Mouse (Mus musculus) cerebellum, postnatal 25 days (tissue): ENCODE results near the gene Rnf5.

ENCODE experiments used
- DNase-seq, 2 experiments: peaks; one replicate each; pipeline ENCODE4 v3.0.0; 2021; ENCODE audit warnings: mixed read lengths in 2 of 2

The Rnf5 gene

GRCm38 (mm10) chr17:34604511-34605237 is 1.2 kb upstream of the Rnf5 start:
- DNase-seq: no peak

DNA sequence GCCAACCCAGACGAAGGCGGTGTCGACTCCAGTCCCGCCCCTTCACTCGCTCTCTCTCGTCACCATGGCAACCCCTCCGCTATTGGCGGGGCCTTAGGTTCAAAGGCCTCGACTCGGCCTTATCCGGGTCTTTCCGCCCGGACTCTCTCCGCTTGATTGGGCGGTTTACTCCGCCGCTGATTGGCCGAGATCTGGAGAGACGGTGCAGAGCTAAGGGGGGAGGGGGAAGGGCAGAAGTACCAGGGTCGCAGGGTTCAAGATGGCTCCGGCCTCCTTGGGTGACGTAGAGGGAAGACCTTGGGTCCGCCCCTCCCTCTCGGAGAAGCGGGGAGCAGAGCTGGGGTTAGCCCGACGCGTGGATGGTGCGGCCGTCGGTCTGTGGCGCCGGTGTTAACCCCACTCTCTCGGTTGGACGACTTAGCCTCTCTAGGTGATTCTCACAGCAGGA is 595 bp upstream of the Rnf5 start, which contains the start of gene Agpat1:
TSS of gene Agpat1 (plus strand) at position 202 of the 448 bp plus-strand sequence.
- DNase-seq: peak; percentile 96 to 99

DNA sequence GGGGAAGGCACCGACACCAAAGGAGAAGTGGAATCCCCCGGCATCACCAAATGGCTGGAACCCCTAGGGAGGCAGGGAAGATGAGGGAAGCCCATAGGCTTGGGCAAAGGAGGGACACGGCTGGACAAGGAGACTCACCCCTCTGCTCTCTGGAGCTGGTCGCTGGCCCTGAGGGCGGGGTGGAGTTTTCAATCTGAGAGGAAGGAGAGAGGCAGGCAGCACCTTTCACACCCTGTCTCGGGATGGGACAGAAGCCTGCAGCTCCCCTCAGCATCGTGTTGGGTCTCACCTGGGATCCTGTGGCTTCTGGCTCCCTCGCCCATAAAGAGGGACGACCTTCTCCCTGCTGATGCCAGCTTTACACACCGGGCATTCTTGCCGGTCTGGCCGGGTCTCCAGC is 1.7 kb downstream of the Rnf5 start:
- no peak for DNase-seq

DNA sequence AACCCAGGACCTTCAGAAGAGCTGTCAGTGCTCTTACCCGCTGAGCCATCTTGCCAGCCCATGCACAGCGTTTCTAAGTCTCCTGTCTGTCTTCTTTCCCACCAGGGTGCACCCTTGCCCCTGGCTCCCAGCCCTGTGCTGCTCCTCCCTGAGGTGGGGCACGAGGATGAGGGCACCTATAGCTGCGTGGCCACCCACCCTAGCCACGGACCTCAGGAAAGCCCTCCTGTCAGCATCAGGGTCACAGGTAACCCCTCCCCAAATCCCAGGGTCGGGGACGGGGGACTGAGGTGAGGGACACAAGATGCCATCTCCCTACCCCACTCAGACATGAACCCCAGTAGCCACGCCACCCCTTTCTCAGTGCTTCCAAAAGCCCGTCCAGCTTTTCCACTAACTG is 3.6 kb downstream of the Rnf5 start:
- no peak for DNase-seq

DNA sequence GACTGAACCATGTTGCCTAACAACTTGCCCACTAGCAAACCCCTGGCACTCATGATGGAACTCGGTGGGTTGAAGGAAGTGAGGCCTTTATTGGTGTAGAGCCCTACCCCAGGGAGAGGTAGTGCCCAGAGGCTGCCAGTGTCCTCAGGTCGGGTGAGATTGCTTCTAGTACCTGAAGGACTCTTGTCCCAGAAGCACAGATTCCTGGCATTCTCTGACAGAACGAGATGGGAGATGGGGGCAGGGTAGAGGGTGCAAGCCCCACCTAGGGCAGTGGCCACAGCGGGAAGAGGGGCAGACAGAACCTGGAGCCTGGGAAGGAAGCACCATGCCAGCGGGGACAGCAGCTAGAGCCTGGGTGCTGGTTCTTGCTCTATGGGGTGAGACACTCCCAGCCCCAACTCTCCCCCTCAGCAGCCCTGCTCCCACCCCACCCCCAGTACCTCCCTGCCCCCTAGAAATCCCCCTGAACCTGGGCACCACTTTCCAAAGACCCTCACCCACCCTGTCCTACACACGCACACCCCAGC is 5.9 kb downstream of the Rnf5 start, which contains the start of gene Ager:
TSS of gene Ager (plus strand) at position 297 of the 530 bp plus-strand sequence.
- DNase-seq: no peak

DNA sequence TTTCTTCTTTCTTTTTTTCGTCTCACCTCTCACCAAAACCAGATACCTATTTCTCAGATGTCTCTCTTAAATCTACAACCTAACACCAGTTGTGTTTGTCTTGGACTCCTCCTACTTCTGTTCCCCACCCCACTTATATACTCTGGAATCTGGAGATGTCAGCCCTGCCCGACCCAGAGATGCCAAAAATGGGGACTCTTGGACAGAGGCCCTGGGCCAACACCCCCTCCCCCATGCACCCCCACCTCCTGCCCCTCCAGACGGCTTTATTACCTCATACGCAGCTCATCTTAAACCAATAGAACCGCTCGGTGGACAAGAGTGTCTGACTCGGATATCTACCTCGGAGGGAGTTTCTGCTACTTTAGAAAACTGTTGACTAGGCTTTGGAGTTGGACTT is 7.4 kb downstream of the Rnf5 start:
- no peak for DNase-seq

- DNase-seq: peak in 1 of 2 experiments; percentile 31
Measured at GRCm38 (mm10) chr17:34593752-34594525, 9.6 kb downstream of the Rnf5 start.

DNA sequence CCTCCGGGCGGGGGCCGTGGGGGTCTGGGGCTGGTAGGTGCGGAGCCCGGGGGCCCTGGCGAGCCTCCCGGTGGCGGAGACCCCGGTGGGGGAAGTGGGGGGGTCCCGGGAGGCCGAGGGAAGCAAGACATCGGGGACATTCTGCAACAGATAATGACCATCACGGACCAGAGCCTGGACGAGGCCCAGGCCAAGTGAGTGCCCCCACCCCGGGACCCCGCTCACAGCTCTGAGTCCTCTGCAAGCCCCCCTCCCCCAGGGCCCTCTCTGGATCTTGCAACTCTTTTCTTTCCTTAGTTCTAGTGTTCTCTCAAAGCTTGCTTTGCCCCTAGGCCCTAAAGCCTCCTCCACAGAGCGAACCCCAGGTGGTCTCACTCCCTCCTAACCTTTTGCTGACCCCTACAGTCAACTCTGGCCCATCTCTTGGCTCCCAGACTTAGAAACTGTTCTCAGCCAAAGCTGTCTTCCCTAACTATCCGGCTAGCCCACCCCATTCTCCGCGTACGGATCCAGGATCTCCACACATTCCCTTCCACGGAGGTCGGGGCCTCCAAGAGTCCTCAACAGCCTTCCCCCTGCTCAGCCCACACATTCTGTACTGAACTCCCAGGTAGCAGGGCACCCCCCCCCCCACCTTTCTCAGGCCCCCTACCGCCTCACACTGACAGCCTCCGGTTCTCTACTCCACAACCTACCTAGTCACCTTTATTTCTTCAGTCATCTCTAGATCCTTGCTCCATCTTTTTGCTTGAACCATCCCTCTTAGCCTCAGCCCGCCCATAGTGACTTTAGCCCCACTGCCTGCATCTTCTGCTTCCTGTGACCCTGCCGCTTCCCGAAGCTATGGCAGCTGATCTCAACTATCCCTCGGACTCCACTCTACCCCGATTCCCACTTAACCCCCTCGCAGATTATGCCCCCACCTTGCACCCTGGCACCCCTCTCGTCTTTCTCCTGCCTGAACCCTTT is 10.6 kb downstream of the Rnf5 start:
- DNase-seq: peak; percentile 57 to 60

DNA sequence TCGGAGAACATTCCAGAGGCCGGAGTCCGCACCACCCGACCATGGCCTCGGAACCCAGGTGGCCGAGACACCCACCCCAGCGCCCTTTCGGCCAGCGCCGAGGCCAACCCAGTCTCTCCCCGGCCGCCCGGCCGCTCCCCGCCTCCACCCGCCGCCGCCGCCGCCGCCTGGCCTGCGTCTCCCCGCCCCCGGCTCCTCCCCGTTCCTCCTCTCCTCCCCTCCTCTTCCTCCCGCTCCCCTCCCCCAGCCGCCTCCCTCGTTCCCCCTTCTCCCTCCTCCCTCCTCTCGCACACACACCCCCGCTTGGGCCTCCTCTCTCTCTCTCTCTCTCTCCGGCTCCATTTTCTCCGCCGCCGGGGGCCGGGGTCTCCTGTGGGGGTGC is 11.5 kb downstream of the Rnf5 start:
- peak; percentile 84 to 96 for DNase-seq

GRCm38 (mm10) chr17:34591029-34591993 is 12.2 kb downstream of the Rnf5 start, which contains the start of gene Pbx2:
Pbx2 (plus strand) TSS chr17:34591266.
- DNase-seq: peak in 1 of 2 experiments; percentile 37

DNA sequence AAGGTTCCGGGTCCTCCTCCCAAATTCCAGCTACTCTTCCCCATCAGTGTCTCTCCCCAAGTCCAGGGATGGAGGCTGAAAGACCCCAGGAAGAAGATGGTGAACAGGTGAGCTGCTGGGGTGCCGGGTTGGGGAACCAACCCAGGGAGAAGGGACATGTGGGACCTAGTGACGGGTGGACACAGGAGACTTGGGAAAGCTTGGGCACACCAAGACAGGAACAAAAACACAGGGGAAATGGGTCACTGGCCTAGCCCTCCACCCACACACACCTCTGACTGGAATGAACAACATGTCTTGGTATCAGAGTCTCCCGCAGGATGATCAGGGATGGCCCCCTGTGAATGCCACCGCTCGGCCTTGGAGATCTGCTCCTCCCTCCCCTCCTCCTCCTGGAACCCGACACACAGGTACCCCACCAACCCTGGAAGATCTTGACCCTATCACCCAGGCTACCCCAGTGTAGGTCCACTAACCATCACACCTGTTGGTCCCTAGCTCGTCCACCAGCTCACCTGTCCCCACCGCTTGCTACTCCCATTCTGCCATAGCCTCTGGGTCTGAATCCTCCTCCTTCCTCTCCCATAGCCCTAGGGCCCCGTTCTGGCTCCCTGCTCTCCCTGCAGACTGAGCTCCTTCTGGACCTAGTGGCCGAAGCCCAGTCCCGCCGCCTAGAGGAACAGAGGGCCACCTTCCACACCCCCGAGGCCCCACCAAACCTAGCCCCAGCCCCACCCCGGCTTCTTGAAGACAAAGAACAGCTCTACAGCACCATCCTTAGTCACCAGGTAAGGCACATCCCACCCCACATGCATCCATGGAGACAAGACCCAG is 13.1 kb downstream of the Rnf5 start:
- no peak for DNase-seq

- DNase-seq: no peak
Measured at GRCm38 (mm10) chr17:34589681-34590101, 13.8 kb downstream of the Rnf5 start, which contains the start of gene Gpsm3. Gpsm3 (plus strand) TSS chr17:34589806.

DNA sequence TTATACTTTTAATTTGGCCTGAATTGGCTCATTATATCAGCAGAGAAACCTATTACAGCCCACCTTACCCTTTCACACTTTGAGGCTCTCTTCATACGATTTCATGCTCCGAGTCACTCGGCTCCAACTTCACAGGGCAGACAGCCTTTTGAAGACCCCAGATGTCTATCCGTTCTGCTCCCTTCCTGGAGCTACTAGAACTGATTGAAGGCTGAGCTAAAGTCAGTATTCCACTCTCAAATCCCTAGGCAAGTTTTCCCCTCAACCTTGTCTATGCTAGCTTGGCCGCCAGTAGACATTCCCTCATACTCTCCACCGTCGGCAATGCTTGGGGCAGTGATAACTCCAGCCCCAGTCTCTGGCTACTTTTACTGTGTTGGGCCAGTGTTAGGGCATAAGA is 14.3 kb downstream of the Rnf5 start:
- DNase-seq: no peak

- DNase-seq: no peak
Measured at GRCm38 (mm10) chr17:34588767-34589166, 14.7 kb downstream of the Rnf5 start.

- no peak for DNase-seq
Measured at GRCm38 (mm10) chr17:34587814-34588213, 15.7 kb downstream of the Rnf5 start.

DNA sequence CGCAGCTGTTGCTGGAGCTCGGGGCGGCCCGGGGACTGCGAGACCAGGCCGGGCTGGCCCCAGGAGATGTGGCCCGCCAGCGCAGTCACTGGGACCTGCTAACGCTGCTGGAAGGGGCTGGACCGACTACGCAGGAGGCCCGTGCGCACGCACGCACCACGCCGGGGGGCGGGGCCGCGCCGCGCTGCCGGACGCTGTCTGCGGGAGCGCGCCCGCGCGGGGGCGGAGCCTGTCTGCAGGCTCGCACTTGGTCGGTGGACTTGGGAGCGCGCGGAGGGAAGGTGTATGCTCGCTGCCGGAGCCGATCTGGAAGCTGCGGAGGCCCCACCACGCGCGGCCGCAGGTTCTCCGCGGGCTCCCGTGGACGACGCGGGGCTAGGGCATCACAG is 16.1 kb downstream of the Rnf5 start:
- peak; percentile 99 for DNase-seq

GRCm38 (mm10) chr17:34586796-34587422 is 16.6 kb downstream of the Rnf5 start:
- peak; percentile 82 to 91 for DNase-seq

DNA sequence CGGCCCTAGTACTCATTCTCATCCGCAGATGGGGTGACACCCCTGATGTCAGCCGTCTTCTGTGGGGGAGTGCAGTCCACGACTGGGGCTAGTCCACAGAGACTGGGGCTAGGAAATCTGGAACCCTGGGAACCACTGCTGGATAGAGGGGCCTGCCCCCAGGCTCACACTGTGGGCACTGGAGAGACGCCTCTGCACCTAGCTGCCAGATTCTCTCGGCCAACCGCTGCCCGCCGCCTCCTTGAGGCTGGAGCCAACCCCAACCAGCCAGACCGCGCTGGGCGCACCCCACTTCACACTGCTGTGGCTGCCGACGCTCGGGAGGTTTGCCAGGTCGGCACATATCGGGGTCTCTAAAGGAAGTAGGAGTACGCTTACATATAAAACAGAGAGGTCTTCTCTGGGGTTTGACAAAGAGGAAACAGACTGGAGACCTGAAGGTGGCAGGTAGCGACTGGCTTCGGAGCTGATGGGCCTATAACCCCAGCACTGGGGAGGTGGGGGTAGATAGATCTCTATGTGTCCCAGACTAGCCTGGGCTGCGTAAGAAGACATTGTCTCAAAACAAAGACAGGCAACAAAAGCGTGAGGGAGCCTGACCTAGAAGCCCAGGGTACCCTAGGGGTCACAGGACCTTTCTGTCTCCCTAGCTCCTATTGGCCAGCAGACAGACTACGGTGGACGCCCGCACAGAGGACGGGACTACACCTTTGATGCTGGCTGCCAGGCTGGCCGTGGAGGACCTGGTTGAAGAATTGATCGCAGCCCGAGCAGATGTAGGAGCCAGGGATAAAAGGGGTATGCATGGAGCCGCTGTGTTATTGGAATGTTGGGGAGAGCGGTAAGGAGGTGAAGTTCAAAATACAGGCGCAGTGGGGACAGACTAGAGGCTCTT is 17.4 kb downstream of the Rnf5 start:
- peak in 1 of 2 experiments; percentile 52 for DNase-seq
